Mouse (Mus musculus) olfactory bulb, adult 2 months (tissue): ENCODE data around the gene Nln.

Experiments used
- CTCF ChIP-seq: fragments of 200-500 bp; IDR thresholded peaks from 2 replicates; pipeline ENCODE4 v1.5.1; 2012; ENCODE audit warnings: low read depth, mild to moderate bottlenecking, low read length, moderate library complexity; ENCODE audit not compliant: insufficient read depth
- POLR2A ChIP-seq: fragments of 200-500 bp; IDR thresholded peaks from 2 replicates; pipeline ENCODE4 v1.6.1; 2012; ENCODE audit warnings: mild to moderate bottlenecking, low read depth, low read length, moderate library complexity; ENCODE audit not compliant: insufficient read depth

- TF ChIP-seq CTCF, result no peak
- TF ChIP-seq POLR2A, result no peak
Measured at GRCm38 (mm10) chr13:104059536-104059935, 49.9 kb downstream of the Nln start.
